Mouse (Mus musculus) cerebellum, adult 2 months (tissue): ENCODE data around the gene Aass.
"Not testable (repeated sequence)": the region's sequence is repeated elsewhere in the genome, so short reads cannot be mapped to it uniquely, and the experiment has no call there.

Experiments
- CTCF ChIP-seq: fragments of 200-500 bp; IDR thresholded peaks from 2 replicates; pipeline ENCODE4 v1.5.1; 2011; ENCODE audit warnings: low read depth, mild to moderate bottlenecking, control low read depth, low read length, moderate library complexity, borderline replicate concordance; ENCODE audit not compliant: insufficient read depth
- POLR2A ChIP-seq: fragments of 200-500 bp; IDR thresholded peaks from 2 replicates; pipeline ENCODE4 v1.6.1; 2011; ENCODE audit warnings: low read length, control low read depth, borderline replicate concordance; ENCODE audit not compliant: insufficient read depth

DNA sequence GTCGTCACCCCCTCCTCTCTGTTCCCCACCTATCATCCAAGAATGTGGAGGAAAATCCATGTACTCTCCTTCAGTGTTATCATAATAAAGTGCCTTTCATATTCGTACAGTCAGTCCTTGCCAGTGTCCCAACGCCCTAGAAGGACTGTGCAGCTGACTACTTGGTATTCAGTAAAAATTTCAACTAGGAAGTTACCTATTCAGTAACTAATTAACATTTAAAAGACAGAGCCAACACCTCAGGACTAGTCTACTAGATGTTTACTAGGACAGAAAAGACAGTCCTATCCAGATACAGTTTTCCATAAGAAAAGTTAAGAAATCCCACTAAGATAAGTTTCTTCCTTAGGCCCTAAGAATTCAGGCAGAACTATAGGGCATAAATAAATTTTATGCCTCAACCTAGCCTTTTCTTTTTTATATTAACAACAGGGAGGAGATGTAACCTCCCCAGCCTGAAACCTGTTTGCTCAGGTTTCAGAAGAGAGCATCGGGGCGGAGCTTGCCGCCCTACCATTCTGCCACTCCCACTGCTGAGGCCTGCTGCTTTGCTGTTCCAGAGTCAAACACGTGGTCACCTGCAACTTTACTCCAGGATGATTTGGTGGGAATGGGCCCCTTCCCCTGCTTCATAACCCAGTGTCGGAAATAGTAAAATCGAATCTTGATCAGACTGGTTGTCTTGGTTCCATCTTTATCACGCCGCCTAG lies 42.3 kb downstream of the Aass start:
- TF ChIP-seq CTCF, POLR2A: not testable (repeated sequence)
